Mouse (Mus musculus): ENCODE results near the gene Arl5c.
A peak's percentile ranks its signal among the peaks of the same experiment; 100 is the strongest.

The Arl5c gene

DNA sequence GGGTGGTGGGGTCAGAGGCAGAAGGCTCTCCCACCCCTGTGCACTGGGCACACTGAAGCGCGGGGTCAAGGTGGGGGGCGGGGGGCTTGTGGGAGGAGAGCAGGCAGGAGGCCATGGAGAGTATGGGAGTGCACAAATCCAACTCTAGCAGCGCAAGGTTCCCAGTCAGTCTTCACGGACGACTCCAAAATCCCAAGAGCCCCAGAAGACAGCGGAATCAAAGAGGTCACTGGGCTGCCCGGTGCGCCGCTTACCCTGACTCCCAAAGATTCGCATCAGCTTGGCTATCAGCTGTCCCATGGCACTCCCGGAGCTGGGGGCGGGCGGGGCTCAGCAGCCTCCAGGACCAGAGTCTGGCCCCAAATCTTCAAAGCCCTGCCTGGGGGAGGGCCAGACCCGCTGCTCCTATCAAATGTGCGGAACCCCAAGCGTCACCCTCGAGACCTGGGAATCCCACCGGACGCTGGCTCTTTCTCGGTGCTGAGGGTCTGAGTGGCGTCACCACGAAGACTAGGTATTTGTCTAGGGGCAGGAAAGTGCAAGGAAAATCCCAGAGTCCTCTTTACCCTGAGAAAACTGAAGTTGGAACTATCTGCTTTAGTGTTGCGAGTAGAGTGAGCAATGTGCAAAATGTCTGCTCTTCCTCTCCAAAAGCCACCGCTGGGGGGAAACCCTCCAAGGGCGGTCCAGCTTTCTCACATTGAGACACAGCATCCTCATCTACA, at the start of gene Arl5c:
Gene Arl5c, minus strand, starts transcription at position 618 of the 725 bp plus-strand sequence.
- DNase-seq (ENCODE audit: low spot score in 2 of 2) = no peak

DNA sequence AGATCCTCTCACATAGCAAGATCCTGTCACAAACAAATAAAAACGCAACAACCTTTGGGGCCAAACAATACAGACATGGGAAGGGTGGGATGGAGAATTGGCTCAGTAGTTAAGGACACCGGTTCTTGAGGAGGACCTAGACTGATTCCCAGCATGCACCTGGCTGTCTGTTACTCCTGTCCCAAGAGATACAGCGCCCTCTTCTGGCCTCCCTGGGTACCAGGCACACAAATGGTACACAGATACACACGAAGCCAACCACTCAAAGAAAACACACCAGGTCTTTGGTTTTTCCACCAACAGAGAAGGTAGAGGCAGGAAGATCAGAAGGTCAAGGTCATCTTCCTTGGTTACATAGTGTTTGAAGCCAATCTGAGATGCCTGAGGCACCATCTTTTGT, 49.6 kb upstream of the Arl5c start:
- DNase-seq (ENCODE audit: low spot score in 2 of 2) = no peak

GRCm38 (mm10) chr11:98044074-98044473, 48.1 kb upstream of the Arl5c start:
- no peak for DNase-seq (ENCODE audit: low spot score in 2 of 2)

DNA sequence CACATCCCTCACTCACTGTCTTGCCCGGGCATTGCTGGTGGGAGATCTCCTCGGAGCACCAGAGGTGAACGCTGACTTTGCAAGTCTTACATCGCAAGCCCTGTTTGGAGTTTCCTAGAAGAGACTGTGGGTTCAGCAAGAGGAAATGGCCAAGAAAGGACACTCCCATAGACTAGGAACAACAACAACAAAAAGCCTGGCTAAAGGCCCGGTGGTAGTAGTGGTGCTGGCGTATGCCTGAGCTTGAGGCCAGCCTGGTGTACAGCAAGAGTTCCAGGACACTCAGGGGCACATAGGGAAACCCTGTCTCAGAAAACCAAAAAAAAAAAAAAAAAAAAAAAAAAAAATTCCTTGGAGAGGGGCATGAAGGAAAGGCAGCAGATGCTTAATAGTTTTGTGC, 46.8 kb upstream of the Arl5c start:
- DNase-seq (ENCODE audit: low spot score in 2 of 2) = no peak

DNA sequence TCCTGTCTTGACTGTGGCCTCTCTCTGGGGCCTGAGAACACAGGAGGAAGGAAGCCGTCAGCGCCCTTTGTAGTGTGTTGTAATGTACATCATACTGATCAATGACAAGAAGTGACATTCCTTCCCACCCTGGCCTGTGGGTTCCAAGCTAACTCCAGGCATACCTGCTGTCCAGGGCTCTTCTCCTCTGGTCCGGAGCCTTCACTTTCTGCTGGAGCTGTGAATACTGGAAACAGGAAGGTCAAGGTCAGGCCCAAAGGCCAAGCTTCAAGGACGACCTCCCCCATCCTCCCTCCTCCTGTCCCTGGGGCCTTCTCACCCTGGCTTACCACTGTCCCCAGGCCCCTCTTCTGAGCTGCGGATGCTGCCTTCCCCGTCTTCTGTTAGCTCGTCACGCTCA, 45.0 kb upstream of the Arl5c start:
- no peak for DNase-seq (ENCODE audit: low spot score in 2 of 2)

DNA sequence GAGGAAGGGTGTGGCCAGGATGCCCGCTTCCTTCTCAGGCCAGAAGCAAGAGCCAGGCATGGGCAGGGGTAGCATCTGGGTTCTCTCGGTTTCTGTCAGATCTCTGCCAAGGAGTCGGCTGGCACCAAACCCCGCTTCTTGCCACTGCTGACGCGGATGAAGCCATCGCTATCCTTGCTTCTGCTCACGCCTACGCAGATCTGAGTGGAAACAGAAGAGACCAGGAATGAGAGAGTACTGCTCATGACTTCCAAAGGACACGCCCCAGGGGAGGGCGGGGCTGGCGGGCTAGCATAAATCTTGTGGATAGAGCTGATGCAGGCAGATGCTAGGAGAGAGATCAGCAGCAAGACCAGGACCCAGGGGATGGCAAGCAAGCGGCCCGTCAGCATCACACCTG, 41.9 kb upstream of the Arl5c start:
- no peak for DNase-seq (ENCODE audit: low spot score in 2 of 2)

GRCm38 (mm10) chr11:98035977-98036377, 40.0 kb upstream of the Arl5c start:
- DNase-seq (ENCODE audit: low spot score in 2 of 2) = no peak

DNA sequence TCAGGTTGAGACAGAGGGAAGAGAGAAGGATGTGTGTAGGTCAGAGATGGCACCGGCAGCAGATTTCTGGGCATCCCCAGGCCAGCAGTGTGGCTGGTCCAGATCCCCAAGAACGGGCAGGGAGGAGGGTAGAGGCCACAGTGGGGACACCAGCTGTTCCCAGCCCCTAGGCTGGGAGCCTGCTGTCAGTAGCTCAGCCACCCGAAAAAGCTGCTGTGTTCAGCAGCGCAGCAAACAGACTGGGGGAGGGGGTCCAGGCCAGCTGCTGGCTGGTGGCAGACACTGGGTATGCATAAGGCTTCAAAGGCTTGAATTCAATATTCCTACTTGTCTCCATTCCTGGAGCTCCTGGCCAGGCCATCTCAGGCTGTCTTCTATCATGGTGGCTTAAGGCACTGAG, 38.9 kb upstream of the Arl5c start:
- DNase-seq (ENCODE audit: low spot score in 2 of 2) = no peak

GRCm38 (mm10) chr11:98034061-98034460, 38.1 kb upstream of the Arl5c start:
- no peak for DNase-seq (ENCODE audit: low spot score in 2 of 2)

- peak; percentile 57 to 83 for DNase-seq (ENCODE audit: low spot score in 2 of 2)
These were observed 35.4 kb upstream of the Arl5c start for GRCm38 (mm10) chr11:98031443-98031770.

- no peak for DNase-seq (ENCODE audit: low spot score in 2 of 2)
These were observed 34.9 kb upstream of the Arl5c start for GRCm38 (mm10) chr11:98030701-98031442.

DNA sequence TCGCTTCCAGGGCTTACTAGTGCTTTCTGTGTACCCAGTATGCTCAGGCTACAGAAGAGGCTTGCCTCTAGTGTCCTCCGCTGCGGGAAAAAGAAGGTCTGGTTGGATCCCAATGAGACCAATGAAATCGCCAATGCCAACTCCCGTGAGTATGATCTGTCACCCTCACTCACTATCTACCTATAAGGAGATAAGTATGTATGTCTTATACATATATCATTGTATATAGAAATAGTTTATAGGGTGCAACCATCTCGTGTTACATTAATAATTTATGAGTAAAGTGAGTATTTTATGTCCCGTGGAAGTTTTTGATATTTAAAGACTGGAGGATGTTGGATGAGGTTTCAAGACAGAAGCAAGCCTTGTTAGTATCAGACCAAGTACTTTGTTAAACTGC, 31.8 kb upstream of the Arl5c start:
- DNase-seq (ENCODE audit: low spot score in 2 of 2) = no peak

- no peak for DNase-seq (ENCODE audit: low spot score in 2 of 2)
These were observed 31.3 kb upstream of the Arl5c start for GRCm38 (mm10) chr11:98027297-98027688.

DNA sequence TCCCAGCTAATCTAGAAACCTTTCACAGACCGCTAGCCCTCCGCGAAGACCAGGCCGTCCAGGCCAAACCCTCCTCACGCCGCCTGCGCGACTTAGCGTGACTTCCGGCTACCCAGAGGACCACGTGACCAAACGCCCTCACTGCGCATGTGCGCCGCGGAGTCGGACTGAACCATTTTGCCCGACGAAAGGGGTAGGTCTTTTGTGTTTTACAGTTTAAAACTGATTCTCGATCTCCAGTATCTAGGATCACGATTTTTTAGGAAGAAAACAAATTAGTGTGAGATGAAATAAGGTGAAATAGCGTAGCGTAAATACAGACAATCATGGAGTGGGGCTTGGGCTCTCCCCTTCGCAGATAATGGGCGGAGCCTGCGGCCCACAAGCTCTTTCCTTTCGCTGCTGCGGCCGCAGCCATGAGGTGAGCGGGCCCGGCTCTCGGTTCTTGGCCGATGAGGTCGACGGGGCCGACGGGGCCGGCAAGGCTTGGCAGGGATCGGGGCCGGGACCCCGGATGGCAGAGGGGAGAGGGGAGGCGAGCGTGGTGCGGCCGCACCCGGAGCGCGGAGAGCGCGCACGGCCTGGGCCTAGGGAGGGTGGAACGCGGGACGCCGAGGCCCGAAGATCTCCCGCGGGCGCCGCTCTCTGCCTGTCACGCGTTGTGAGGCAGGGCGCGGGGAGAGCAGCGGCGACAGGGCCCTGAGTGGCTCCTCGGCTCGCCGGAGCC, 30.8 kb upstream of the Arl5c start, which contains the start of gene Rpl19:
Gene Rpl19, plus strand, starts transcription at position 141 of the 727 bp plus-strand sequence.
- DNase-seq (ENCODE audit: low spot score in 2 of 2) = peak; percentile 89 to 94

- no peak for DNase-seq (ENCODE audit: low spot score in 2 of 2)
These were observed 30.2 kb upstream of the Arl5c start for GRCm38 (mm10) chr11:98026248-98026569.

GRCm38 (mm10) chr11:98024516-98024915, 28.5 kb upstream of the Arl5c start:
- no peak for DNase-seq (ENCODE audit: low spot score in 2 of 2)

DNA sequence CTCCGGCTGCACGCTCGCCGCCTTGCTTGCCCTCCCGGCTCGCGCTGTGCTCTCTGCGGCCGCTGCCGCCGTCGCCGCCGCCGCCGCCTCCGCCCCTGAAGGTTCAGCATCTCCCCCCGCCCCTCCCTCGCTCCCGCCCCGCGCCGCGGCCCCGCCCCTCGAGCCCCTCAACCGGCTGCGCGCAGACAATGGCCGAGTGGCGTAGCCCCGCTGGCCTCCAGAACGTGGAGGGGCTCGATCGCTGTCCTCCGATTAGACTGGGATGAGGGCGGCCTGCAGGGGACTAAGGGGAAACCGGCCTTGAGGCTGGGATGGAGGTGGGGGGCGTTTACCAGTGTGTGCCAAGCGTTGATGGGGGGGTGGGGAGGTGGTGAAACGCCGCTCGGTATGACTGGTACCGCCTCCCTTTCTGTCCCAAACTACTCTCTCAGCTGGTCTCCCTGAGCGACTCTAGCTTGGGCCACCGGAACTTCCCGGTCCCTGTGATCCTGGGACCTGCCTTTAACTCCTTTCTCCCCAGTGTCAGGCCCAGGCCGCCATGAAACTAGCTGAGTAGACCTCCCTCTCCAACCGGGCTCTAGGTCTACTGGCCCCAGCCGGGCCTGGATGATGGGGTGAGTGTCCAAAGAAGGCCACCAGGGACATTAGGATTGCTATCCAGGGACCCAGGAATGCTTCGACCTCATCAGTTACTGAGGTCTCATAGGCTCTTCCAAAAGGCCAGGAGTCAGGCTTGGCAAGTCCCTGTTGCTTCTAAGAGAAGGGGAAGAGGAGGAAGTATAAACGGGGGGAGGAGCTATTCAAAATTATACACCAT, 26.8 kb upstream of the Arl5c start, which contains the start of gene Cacnb1:
Gene Cacnb1, minus strand, starts transcription at position 480 of the 817 bp plus-strand sequence.
- DNase-seq (ENCODE audit: low spot score in 2 of 2) = peak in 1 of 2 experiments; percentile 65

DNA sequence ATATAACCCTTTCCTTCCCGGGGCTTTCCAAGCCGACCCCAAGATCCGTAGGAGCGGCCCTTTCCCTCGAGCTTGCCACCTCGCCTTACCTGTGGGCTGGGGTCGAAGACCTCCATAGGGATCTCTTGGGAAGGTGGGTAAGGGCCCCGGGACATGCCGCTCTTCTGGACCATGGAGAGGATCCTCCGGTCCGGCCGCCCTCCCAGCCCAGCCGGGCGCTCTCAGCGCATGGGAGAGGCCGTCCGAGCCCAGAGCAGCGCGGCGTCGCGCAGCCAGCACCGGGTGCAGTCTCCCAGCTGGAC, 26.2 kb upstream of the Arl5c start:
- no peak for DNase-seq (ENCODE audit: low spot score in 2 of 2)

- DNase-seq (ENCODE audit: low spot score in 2 of 2) = no peak
These were observed 25.7 kb upstream of the Arl5c start for GRCm38 (mm10) chr11:98021565-98022252.

GRCm38 (mm10) chr11:98021118-98021517, 25.1 kb upstream of the Arl5c start:
- DNase-seq (ENCODE audit: low spot score in 2 of 2) = no peak

GRCm38 (mm10) chr11:98020710-98021109, 24.7 kb upstream of the Arl5c start:
- no peak for DNase-seq (ENCODE audit: low spot score in 2 of 2)

All from urinary bladder, postnatal 4 days (tissue).